Mouse (Mus musculus): ENCODE measurements around the gene Fbxl4. TPM values are rescaled to one million over a fixed set of nuclear protein-coding genes. Genes with fewer than 3 reads are reported as not detected.
"Not testable (repeated sequence)": the region's sequence is repeated elsewhere in the genome, so short reads cannot be mapped to it uniquely, and the experiment has no call there.

Fbxl4 gene
- polyA plus RNA-seq (2015; fragmentation: Nextera tagmentation; extraction: Ambion mirVana) = 11.1 and 12.2 TPM in 2 replicates

GRCm38 (mm10) chr4:22357266-22357930, at the start of gene Fbxl4:
TSS of gene Fbxl4 (plus strand) at chr4:22357543.
- peak within 1 kb of the TSS; percentile 95 for H3K27ac ChIP-seq
- peak within 1 kb of the TSS; percentile 70 for H3K4me2 ChIP-seq
- peak within 1 kb of the TSS; percentile 82 for H3K9ac ChIP-seq
- H3K4me3 ChIP-seq (replicated peaks) = peak within 1 kb of the TSS; percentile 75
- H3K9me3 ChIP-seq (replicated peaks) = no peaks in the 10 kb centered on the region
- no peaks in the 10 kb centered on the region for H3K27me3 ChIP-seq
- under 1% methylated on average over 62 of the region's 62 CpGs for WGBS
- no peaks in the 10 kb centered on the region for H3K36me3 ChIP-seq
- ATAC-seq (replicated peaks; ENCODE audit: low FRiP score) = peak; percentile 99
- H3K4me1 ChIP-seq = peaks cover 9% of the 10 kb centered on the region

DNA sequence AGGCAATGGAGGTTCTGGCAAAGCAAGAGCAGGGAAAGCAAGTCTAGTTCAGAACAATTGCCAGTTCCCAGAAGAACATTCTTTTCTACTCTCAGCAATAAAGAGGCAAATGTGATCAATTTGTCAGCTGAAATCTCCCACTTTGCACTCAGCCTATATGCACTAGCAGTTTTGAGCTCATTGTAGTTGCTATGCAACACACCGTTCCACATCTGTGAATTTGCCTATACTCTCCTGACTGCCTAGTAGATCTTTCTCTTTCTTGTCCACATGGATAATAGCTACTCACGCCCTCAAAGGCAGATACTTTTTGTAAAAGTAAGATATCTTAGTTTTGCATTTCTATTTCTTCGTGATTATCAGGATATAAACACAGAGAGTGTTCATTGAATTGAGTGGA, 42.8 kb upstream of the Fbxl4 start:
- H3K4me3 ChIP-seq (replicated peaks) = no peak overlapping the region
- H3K4me2 ChIP-seq = no peak overlapping the region
- no peaks in the 10 kb centered on the region for H3K9me3 ChIP-seq (replicated peaks)
- 89% methylated on average over 3 of the region's 3 CpGs for WGBS
- no peaks in the 10 kb centered on the region for H3K36me3 ChIP-seq
- no peaks in the 10 kb centered on the region for H3K27me3 ChIP-seq
- no peak for ATAC-seq (replicated peaks; ENCODE audit: low FRiP score)
- H3K9ac ChIP-seq = no peak overlapping the region
- no peaks in the 10 kb centered on the region for H3K4me1 ChIP-seq
- no peak overlapping the region for H3K27ac ChIP-seq

DNA sequence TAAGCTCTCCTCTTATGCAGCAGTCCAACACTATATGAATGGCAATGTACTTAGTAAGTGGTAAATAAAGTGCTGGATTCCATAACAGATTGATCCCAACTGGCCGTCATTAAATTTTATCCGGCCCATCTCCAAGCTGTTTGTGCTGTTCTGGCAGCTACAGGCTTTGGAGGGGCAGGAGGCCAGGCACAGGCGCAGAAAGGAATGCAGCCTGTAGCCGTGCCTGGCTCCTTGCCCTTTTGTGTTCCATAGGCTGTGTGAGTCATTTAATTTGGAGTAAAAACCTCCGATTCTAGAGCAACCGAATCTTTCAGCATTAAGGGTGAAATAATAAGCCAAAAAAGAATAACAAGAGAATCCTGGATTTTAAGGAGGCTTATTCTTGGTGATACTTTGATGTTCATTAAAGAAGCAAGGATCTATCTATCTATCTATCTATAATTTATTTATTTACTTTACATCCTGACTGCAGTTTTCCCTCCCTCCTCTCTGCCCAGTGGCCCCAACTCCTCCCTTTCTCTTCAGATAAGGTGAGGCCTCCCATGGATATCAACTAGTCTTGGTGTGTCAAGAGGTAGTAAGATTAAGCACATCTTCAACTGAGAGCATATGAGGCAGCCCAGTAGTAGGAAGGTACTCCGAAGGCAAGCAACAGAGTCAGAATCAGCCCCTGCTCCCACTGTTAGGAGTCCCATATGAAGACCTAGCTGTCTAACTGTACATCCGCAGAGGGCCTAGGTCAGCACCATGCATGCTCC, 14.3 kb upstream of the Fbxl4 start:
- H3K27ac ChIP-seq = no peak overlapping the region
- H3K9me3 ChIP-seq (replicated peaks) = no peaks in the 10 kb centered on the region
- no peak overlapping the region for H3K4me2 ChIP-seq
- WGBS = 81% methylated on average over 8 of the region's 8 CpGs
- no peaks in the 10 kb centered on the region for H3K36me3 ChIP-seq
- H3K27me3 ChIP-seq = no peaks in the 10 kb centered on the region
- no peak overlapping the region for H3K9ac ChIP-seq
- no peak for ATAC-seq (replicated peaks; ENCODE audit: low FRiP score)
- H3K4me3 ChIP-seq (replicated peaks) = no peak overlapping the region
- no peaks in the 10 kb centered on the region for H3K4me1 ChIP-seq

- 83% methylated on average over 4 of the region's 4 CpGs for WGBS
- H3K27ac ChIP-seq; H3K36me3 ChIP-seq; H3K4me1 ChIP-seq; H3K27me3 ChIP-seq; H3K9ac ChIP-seq; H3K9me3 ChIP-seq (replicated peaks); H3K4me3 ChIP-seq (replicated peaks); ATAC-seq (replicated peaks; ENCODE audit: low FRiP score); H3K4me2 ChIP-seq: not testable (repeated sequence)
Measured at GRCm38 (mm10) chr4:22349086-22349485, 8.3 kb upstream of the Fbxl4 start.

DNA sequence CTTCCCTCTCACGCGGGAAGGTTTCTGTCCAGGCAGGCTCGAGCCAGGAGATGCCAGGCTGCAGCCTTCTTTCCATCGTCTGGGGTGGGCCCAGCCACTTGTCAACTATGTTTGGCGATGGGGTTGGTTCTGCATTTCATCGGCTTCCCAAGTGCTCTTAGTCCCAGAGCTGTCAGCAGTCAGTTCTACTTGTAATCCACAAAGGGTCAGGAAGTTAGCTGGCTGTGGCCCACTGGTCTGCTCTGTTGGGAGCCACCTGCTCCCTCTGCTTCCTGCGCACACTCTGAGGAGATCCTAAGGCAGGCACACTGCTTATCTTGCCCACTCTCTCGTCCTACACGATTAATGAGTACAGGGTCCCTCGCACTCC, 573 bp downstream of the Fbxl4 start:
- ATAC-seq (replicated peaks; ENCODE audit: low FRiP score) = peak; percentile 44
- Histone ChIP-seq H3K9me3 (replicated peaks) (no peaks in the 10 kb centered on the region), H3K9ac (peak overlapping the region; percentile 82), H3K36me3 (no peaks in the 10 kb centered on the region), H3K27me3 (no peaks in the 10 kb centered on the region), H3K4me3 (replicated peaks) (peak overlapping the region; percentile 75), H3K27ac (peak overlapping the region; percentile 95), H3K4me1 (peaks cover 9% of the 10 kb centered on the region), H3K4me2 (peak overlapping the region; percentile 70)
- 6% methylated on average over 10 of the region's 10 CpGs for WGBS

GRCm38 (mm10) chr4:22358487-22358886, 1.1 kb downstream of the Fbxl4 start:
- Histone ChIP-seq H3K27me3 (no peaks in the 10 kb centered on the region), H3K36me3 (no peaks in the 10 kb centered on the region), H3K4me1 (peaks cover 9% of the 10 kb centered on the region), H3K4me3 (replicated peaks) (peak overlapping the region; percentile 75; the same call in 1 of the 2 replicates), H3K9me3 (replicated peaks) (no peaks in the 10 kb centered on the region), H3K27ac (no peak overlapping the region), H3K9ac (no peak overlapping the region), H3K4me2 (peak overlapping the region; percentile 70)
- 80% methylated on average over 10 of the region's 10 CpGs for WGBS
- no peak for ATAC-seq (replicated peaks; ENCODE audit: low FRiP score)

DNA sequence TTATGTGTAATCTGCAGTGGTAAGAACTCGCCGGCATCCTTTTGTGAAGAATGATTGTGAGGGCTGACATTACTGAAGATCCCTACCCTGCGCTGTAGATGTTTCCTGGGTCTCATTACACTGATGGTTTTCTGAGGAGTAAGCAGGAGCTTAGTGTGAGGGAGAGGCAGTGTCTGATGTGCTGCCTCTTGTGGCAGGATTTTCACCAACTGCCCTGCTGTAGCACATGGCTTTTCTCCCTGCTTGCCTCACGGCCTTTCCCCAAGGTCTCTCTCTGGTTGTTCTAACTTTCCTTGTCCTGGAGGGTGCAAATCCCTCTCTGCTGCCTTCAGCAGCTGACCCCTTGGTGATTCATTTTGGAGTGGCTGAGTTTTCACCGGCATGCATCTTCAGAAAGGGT, 10.0 kb downstream of the Fbxl4 start:
- ATAC-seq (replicated peaks; ENCODE audit: low FRiP score) = no peak; the same call in 1 of the 2 replicates
- no peaks in the 10 kb centered on the region for H3K4me1 ChIP-seq
- H3K9me3 ChIP-seq (replicated peaks) = no peaks in the 10 kb centered on the region
- no peak overlapping the region for H3K9ac ChIP-seq
- H3K4me3 ChIP-seq (replicated peaks) = no peak overlapping the region
- H3K4me2 ChIP-seq = no peak overlapping the region
- no peak overlapping the region for H3K27ac ChIP-seq
- 59% methylated on average over 5 of the region's 5 CpGs for WGBS
- H3K36me3 ChIP-seq = no peaks in the 10 kb centered on the region
- no peaks in the 10 kb centered on the region for H3K27me3 ChIP-seq

GRCm38 (mm10) chr4:22378516-22378915, 21.2 kb downstream of the Fbxl4 start:
- peaks cover 10% of the 10 kb centered on the region; the same call in 1 of the 2 replicates for H3K36me3 ChIP-seq
- H3K27ac ChIP-seq = no peak overlapping the region
- no peaks in the 10 kb centered on the region for H3K27me3 ChIP-seq
- no peak for ATAC-seq (replicated peaks; ENCODE audit: low FRiP score)
- H3K9ac ChIP-seq = no peak overlapping the region
- 43% methylated on average over 1 of the region's 1 CpGs for WGBS
- H3K4me3 ChIP-seq (replicated peaks) = no peak overlapping the region
- H3K4me1 ChIP-seq = 0 out of 2 replicates have a peak, but pooled peaks cover 6% of the 10 kb centered on the region
- H3K4me2 ChIP-seq = no peak overlapping the region
- H3K9me3 ChIP-seq (replicated peaks) = no peaks in the 10 kb centered on the region

GRCm38 (mm10) chr4:22380646-22381045, 23.3 kb downstream of the Fbxl4 start:
- Histone ChIP-seq H3K27ac (no peak overlapping the region), H3K36me3 (peaks cover 12% of the 10 kb centered on the region; the same call in 1 of the 2 replicates), H3K9ac (no peak overlapping the region), H3K4me1 (0 out of 2 replicates have a peak, but pooled peaks cover 6% of the 10 kb centered on the region), H3K4me3 (replicated peaks) (no peak overlapping the region), H3K27me3 (no peaks in the 10 kb centered on the region), H3K9me3 (replicated peaks) (no peaks in the 10 kb centered on the region), H3K4me2 (no peak overlapping the region)
- 39% methylated on average over 6 of the region's 6 CpGs for WGBS
- no peak for ATAC-seq (replicated peaks; ENCODE audit: low FRiP score)

GRCm38 (mm10) chr4:22383528-22384265, 26.4 kb downstream of the Fbxl4 start:
- Histone ChIP-seq H3K27ac (no peak overlapping the region), H3K4me1 (0 out of 2 replicates have a peak, but pooled peaks cover 6% of the 10 kb centered on the region), H3K9me3 (replicated peaks) (no peaks in the 10 kb centered on the region), H3K36me3 (peaks cover 6% of the 10 kb centered on the region; the same call in 1 of the 2 replicates), H3K4me3 (replicated peaks) (no peak overlapping the region), H3K4me2 (no peak overlapping the region), H3K9ac (no peak overlapping the region), H3K27me3 (no peaks in the 10 kb centered on the region)
- no peak for ATAC-seq (replicated peaks; ENCODE audit: low FRiP score)
- WGBS = 88% methylated on average over 1 of the region's 1 CpGs

- Histone ChIP-seq H3K9ac (no peak overlapping the region), H3K4me2 (no peak overlapping the region), H3K27me3 (no peaks in the 10 kb centered on the region), H3K27ac (no peak overlapping the region), H3K9me3 (replicated peaks) (no peaks in the 10 kb centered on the region), H3K4me1 (no peaks in the 10 kb centered on the region), H3K36me3 (no peaks in the 10 kb centered on the region), H3K4me3 (replicated peaks) (no peak overlapping the region)
- ATAC-seq (replicated peaks; ENCODE audit: low FRiP score) = peak; percentile 91
- 49% methylated on average over 7 of the region's 7 CpGs for WGBS
Measured at GRCm38 (mm10) chr4:22390045-22390444, 32.7 kb downstream of the Fbxl4 start.
